Mouse (Mus musculus): ENCODE results near the gene Cdyl. TPM values are rescaled to one million over a fixed set of nuclear protein-coding genes. Genes with fewer than 3 reads are reported as not detected.

Gene Cdyl
- polyA plus RNA-seq, 1 experiment from 2014 or later = 11.9 TPM

- no peak overlapping the region for H3K4me3 ChIP-seq
- H3K4me1 ChIP-seq = no peaks in the 10 kb centered on the region
- 82% methylated on average over 5 of the region's 5 CpGs for WGBS
- peaks cover under 1% of the 10 kb centered on the region; the same call in 1 of the 2 replicates for H3K36me3 ChIP-seq
- no peaks in the 10 kb centered on the region for H3K9me3 ChIP-seq (replicated peaks)
- H3K27ac ChIP-seq (replicated peaks) = no peak overlapping the region
- H3K27me3 ChIP-seq (ENCODE audit: low read depth, poor library complexity, severe bottlenecking) = no peaks in the 10 kb centered on the region
- DNase-seq (ENCODE audit: low spot score) = no peak
Measured at GRCm38 (mm10) chr13:35879519-35879918, 219.9 kb downstream of the Cdyl start.

GRCm38 (mm10) chr13:35880555-35881046 is 221.0 kb downstream of the Cdyl start:
- Histone ChIP-seq H3K9me3 (replicated peaks) (no peaks in the 10 kb centered on the region), H3K36me3 (no peaks in the 10 kb centered on the region), H3K4me3 (no peak overlapping the region), H3K27me3 (ENCODE audit: low read depth, poor library complexity, severe bottlenecking) (no peaks in the 10 kb centered on the region), H3K27ac (replicated peaks) (no peak overlapping the region), H3K4me1 (no peaks in the 10 kb centered on the region)
- DNase-seq (ENCODE audit: low spot score) = no peak
- 79% methylated on average over 6 of the region's 6 CpGs for WGBS

DNA sequence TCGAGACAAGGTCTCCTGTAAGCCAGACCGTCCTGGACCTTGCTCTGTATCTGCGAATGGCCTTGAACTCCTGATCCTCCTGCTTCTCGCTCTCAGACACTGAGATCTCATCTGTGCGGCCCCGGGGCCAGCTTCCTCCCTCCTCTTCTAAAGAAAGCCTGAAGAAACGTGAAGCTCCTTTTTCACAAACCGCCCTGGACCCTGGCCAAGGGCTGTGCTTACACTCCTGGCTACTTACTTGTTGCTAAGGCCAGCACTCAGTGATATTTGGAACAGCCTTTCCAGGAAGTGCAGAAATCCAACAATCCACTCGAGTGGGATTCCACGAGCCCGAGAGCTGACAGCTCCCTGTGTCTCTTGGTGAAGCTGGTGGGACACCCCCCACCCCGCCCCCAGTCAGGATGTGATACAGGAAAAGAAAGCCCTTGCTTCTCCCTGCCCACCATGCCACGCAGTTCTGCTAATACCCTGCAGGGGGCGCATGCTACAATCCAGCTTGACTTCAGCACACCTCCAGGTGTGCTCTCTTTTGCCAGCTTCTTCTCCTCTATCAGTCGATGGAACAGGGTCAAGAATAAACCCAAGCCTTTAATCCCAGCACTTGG is 226.6 kb downstream of the Cdyl start:
- 43% methylated on average over 15 of the region's 15 CpGs for WGBS
- Histone ChIP-seq H3K27me3 (ENCODE audit: low read depth, poor library complexity, severe bottlenecking) (no peaks in the 10 kb centered on the region), H3K4me1 (no peaks in the 10 kb centered on the region), H3K27ac (replicated peaks) (no peak overlapping the region), H3K4me3 (no peak overlapping the region), H3K9me3 (replicated peaks) (no peaks in the 10 kb centered on the region), H3K36me3 (no peaks in the 10 kb centered on the region)
- DNase-seq (ENCODE audit: low spot score) = peak; percentile 46

DNA sequence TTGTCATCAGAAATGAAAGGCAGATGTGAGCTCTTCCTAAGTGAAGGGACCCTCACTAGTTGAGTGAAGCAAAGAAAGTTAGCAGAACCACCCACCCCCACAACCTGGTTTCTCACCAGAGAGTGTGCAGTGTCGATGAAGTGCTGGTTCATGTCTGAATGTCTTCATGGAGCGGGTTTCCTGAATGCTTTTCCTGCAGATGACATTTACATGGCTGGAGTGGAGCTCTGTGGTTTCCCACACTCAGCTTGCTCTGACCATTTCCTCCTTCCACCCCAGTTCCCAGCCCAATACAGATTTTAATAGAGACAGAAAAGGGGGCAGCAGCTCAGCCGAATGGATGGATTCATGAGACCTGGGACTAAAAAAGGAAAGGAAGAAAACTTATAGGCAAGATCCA is 233.2 kb downstream of the Cdyl start:
- Histone ChIP-seq H3K4me3 (no peak overlapping the region), H3K27me3 (ENCODE audit: low read depth, poor library complexity, severe bottlenecking) (no peaks in the 10 kb centered on the region), H3K27ac (replicated peaks) (no peak overlapping the region), H3K36me3 (peaks cover 22% of the 10 kb centered on the region), H3K4me1 (no peaks in the 10 kb centered on the region), H3K9me3 (replicated peaks) (no peaks in the 10 kb centered on the region)
- WGBS = 93% methylated on average over 3 of the region's 3 CpGs
- no peak for DNase-seq (ENCODE audit: low spot score)

DNA sequence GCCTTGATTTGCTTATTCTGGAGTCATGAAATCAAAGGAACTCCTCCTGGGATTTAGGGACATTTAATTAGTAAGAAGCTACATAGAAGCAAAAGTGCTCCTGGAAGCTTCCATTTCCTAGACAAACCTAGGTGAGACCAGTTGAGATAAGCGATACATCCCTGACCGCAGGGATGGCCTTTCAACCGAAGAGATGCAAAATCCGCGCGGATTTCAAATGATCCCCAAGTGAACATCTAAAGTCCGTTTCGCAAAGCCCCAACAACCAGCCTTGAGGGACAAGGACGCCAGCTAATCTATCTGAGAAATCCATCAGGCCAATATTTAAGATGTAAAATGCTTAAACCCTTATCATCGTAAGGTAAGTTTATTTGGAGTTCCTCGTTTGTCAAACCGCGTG is 245.7 kb downstream of the Cdyl start:
- Histone ChIP-seq H3K27me3 (ENCODE audit: low read depth, poor library complexity, severe bottlenecking) (no peaks in the 10 kb centered on the region), H3K4me1 (peaks cover 13% of the 10 kb centered on the region), H3K27ac (replicated peaks) (peak overlapping the region; percentile 84), H3K4me3 (peak overlapping the region; percentile 70), H3K9me3 (replicated peaks) (no peaks in the 10 kb centered on the region), H3K36me3 (no peaks in the 10 kb centered on the region)
- DNase-seq (ENCODE audit: low spot score) = no peak
- WGBS = 3% methylated on average over 13 of the region's 13 CpGs

- Histone ChIP-seq H3K4me1 (peaks cover 13% of the 10 kb centered on the region), H3K9me3 (replicated peaks) (no peaks in the 10 kb centered on the region), H3K27me3 (ENCODE audit: low read depth, poor library complexity, severe bottlenecking) (no peaks in the 10 kb centered on the region), H3K27ac (replicated peaks) (peak within 1 kb of the TSS; percentile 84), H3K36me3 (no peaks in the 10 kb centered on the region), H3K4me3 (peak within 1 kb of the TSS; percentile 70)
- under 1% methylated on average over 32 of the region's 35 CpGs for WGBS
- DNase-seq (ENCODE audit: low spot score) = peak; percentile 92
Measured at GRCm38 (mm10) chr13:35905879-35906481, 246.3 kb downstream of the Cdyl start, which contains the start of gene Rpp40. TSS of gene Rpp40 (minus strand) at chr13:35906359.

GRCm38 (mm10) chr13:35911476-35911875 is 251.8 kb downstream of the Cdyl start:
- WGBS = 89% methylated on average over 1 of the region's 1 CpGs
- Histone ChIP-seq H3K36me3 (no peaks in the 10 kb centered on the region), H3K27ac (replicated peaks) (no peak overlapping the region), H3K27me3 (ENCODE audit: low read depth, poor library complexity, severe bottlenecking) (no peaks in the 10 kb centered on the region), H3K4me1 (0 out of 2 replicates have a peak, but pooled peaks cover 2% of the 10 kb centered on the region), H3K9me3 (replicated peaks) (0 out of 2 replicates have a peak, but pooled peaks cover 2% of the 10 kb centered on the region), H3K4me3 (no peak overlapping the region)
- no peak for DNase-seq (ENCODE audit: low spot score)

Other genes with a start within 250 kb of the Cdyl start
- gene Rpp40, start 246.5 kb downstream of the Cdyl start, polyA plus RNA-seq (2016; fragmentation: Nextera tagmentation; extraction: Ambion mirVana) = 21.8 and 25.6 TPM in 2 replicates

Measured in midbrain, embryonic 10.5 days (tissue).